Mouse (Mus musculus): ENCODE results near the gene Shank1.
A peak's percentile ranks its signal among the peaks of the same experiment; 100 is the strongest.
"Not testable (repeated sequence)": the region's sequence is repeated elsewhere in the genome, so short reads cannot be mapped to it uniquely, and the experiment has no call there.

Shank1 gene

DNA sequence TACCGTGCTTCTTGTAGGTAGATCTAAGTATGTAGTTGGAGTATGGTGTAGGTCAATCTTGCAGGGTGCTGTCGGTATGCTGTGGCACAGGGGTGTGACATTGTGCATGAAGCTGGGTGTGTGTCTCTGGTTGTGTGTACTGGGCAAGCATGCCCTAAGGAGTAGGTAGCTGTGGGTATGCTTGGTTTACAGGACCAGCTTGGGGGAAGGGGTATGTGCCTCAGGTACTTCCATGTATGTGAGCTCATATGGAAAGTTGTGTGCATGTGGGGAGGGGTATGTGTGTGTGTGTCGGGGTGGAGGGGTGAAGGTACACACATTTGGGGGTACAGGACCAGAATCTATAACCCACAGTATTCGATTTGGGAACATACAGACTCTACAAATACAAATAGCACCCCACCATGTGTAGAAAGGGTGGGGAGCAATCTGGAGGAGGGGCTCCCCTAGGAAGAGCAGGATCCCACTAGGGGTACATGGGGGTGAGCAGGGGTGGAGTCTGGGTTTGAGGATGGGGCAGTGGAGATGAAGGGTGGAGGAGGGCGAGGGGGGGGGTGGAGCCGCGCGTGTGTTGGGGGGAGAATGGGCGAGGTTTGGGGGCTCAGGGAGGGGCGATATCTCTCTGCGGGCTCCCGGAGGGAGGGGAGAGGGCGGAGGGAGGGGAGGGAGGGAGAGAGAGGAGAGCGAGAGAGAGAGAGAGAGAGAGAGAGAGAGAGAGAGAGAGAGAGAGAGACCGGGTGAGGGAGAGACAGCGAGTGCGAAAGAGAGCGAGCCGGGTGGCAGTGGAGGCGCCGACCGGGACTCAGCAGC lies at the start of gene Shank1:
Gene Shank1, plus strand, starts transcription at position 779 of the 810 bp plus-strand sequence.
- DNase-seq: no peak

DNA sequence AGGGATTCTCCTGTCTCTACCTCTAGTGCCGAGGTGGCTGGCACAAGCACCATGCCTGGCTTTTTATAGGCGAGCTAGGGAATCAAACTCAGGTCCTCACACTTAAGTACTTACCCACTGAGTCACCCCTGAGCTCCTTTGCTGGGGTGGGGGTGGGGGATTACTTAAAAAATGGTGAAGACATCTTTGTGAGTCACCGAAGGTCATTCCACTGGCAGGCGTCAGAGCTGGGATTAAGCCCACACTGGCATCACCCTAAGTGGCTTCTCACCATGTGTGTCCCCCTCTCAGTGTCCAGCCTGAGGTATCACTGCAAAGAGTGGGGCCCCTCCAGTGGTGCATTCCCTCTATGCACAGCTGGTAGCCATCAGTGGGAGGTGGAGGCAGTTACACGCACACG lies 49.6 kb upstream of the Shank1 start:
- no peak for DNase-seq

DNA sequence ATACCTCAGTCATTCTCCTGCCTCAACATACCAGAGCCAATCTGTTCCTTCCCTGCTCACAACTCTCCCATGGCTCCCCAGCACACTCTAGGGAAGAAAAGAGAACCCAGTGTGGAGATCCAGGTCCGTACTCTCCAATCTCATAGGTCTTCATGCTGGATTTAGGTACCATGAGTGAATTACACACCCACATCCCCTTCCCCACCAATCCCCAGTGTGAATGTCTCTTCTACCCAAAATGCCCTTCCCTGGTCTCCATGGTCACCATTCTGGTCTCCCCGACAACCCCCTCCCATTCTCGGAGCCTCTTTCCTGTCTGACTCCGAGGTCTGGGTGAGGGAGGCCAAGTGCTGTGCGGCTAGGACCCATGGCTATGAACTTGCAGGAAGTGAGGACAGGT lies 48.9 kb upstream of the Shank1 start, which contains the start of gene Gm15517:
Gene Gm15517, plus strand, starts transcription at position 301 of the 400 bp plus-strand sequence.
- no peak for DNase-seq

DNA sequence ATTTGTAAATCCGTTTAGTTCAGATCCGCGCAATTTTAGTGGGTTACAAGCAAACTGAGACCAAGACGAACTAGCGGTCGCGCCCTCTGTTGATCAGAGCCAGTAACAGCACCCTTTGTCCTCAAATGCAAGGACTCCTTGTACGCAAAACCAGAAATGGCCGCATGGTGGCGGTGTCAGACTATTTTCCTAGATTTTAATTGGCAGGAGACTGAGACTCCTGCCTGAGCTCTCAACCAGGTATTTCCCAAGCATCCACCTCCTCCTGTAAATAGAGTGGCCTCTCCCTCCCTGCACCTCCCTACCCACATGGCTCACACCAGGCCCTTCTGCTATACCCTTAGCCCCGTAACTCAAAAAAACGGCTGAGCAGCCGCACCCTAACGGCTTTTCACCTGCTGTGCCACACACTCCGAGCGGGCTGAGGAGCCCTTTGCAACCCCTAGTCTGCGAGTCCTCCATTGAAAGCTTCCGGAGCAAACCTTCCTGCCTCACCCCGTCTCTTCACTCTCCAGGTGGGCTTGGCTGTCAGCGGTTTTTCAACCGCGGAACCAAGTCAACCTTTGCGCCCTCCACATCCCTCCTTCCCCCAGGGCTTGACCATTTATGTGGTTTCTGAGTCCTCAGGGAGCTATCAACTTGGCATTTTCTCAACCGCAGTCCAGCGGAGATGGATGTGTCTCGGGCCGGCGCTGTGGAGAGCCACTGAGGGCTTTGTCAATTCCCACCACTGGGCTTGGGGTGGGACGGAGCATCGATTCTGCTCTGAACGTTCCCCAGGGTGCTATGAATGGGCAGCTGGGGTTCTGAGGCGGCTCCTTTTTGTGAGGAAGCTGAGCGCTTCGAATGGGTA lies 47.0 kb upstream of the Shank1 start:
- peak; percentile 89 to 98 for DNase-seq

DNA sequence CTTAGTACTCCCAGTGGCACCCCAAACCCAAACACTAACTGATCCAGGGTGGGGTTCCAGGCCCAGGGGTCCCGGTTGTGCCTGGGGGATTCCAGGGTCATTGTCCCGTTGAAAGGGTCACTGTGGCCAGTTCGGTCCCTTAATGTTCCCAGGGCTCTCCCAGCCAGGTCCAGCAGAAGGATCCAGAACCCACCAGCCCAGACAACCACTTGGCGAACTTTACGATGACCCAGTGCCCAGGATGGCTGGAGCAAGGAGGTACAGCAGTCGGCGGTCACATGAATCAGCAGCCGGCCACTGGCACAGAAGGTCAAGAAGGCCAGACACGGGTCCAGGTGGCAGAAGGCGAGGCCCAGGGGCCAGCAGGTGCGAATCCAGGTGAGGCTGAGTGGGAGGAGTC lies 41.9 kb upstream of the Shank1 start:
- DNase-seq: no peak

DNA sequence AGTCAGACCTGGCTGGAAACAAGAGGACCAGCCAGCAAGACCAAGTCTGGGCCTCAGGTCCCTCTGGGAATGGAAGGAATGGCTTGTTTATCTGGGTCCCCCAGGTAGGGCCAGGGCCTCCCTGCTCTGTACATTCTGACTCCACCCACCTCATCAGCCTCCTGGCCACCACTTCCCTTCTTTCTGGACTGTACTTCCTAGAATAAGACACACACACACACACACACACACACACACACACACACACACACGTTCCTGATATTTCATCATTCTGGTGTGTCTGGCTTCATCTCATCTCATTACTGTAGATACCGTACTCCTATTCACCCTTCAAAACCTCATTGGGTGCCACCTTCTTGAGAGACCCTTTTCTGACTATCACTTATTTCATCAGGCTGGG lies 40.7 kb upstream of the Shank1 start:
- DNase-seq: no peak

DNA sequence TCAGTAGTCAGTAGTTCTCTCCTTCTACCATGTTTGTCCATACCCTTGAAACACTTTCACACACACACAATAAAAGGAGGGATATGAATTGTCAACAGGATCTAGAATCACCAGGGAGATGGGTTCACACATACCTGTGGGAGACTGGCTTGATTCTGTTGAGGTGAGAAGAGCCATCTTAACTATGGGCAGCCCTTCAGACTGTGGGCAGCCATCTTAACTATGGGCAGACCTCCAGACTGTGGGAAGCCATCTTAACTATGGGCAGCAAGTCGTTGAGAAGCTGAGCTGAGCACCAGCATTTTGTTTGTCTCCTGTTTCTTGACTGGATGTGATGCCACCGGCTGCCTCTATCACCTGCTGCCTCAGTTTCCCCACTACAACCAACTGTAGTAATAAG lies 38.7 kb upstream of the Shank1 start:
- no peak for DNase-seq

DNA sequence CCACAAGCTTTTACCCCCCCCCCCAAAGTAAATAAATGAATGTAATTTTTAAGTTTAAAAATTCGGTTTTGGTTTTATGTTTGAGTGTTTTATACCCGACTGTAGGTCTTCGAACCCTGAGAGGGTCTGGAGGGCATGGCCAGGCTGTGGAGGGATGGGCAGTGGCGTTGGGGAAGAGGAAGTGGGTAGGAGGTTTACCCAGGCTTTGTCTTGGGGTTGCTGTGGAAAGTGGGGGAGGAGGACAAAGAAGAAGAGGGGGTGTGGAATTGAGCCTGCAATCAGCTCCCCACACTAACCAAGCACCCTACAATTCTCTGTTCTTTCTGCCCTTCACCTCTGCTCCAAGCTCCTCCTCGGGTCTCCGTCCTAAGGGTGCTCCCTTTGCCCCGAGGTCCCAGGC lies 37.5 kb upstream of the Shank1 start:
- no peak for DNase-seq

DNA sequence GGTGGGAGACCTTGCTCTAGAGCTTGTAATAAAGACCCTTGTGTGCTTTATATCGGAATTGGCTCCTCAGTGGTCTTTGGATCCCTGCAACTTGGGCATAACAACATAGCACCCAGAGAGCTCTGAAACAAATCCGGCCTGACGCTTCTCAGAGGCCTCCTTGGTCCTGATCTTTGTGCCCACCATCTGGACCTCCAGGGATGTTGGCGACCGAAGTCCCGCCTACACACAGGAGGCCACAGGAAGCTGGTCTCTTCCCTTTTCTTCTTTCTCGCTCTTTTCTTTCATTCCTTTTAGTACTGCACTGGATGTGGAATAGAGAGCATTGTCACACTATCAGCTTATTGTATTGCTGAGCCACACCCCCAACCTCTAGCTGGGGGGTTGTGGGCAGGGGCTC lies 36.6 kb upstream of the Shank1 start:
- no peak for DNase-seq

DNA sequence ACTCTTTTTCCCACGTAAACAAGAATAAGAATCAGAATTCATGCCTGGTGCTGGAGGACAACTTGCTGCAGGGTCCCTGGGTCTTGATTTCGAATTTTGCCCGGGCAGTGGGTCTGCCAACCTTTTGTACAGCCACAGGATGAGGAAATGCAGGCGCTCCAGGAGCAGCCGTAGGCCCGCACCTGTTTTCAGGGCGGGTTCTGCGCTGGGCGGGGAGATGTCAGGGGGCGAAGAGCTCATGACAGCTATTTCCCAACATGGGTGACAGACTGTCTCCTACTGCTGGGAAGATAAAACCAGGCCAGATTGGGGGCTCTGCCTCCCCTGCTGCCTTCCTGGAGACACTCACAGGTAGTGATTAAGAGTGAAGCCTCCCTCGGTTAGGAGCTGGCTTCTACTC lies 36.0 kb upstream of the Shank1 start:
- DNase-seq: peak in 1 of 2 experiments; percentile 7

DNA sequence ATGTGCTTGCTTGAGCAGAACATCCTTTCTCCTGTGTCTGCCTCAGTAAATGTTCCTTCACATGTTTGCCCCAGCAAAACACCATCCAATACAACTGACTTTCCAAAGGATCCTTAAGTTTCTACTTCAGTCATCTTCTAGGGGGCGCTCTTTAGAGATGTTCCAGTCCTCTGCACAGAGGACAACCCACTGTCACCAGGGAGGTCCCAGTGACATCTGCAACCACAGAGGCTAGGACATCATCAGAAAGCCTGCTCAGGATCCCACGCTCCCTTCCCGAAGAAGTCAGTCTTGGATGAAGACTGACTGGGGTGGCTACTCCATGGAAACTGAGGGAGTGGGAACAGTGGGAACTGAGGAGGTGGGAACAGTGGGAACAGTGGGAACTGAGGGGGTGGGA lies 34.5 kb upstream of the Shank1 start:
- DNase-seq: no peak

DNA sequence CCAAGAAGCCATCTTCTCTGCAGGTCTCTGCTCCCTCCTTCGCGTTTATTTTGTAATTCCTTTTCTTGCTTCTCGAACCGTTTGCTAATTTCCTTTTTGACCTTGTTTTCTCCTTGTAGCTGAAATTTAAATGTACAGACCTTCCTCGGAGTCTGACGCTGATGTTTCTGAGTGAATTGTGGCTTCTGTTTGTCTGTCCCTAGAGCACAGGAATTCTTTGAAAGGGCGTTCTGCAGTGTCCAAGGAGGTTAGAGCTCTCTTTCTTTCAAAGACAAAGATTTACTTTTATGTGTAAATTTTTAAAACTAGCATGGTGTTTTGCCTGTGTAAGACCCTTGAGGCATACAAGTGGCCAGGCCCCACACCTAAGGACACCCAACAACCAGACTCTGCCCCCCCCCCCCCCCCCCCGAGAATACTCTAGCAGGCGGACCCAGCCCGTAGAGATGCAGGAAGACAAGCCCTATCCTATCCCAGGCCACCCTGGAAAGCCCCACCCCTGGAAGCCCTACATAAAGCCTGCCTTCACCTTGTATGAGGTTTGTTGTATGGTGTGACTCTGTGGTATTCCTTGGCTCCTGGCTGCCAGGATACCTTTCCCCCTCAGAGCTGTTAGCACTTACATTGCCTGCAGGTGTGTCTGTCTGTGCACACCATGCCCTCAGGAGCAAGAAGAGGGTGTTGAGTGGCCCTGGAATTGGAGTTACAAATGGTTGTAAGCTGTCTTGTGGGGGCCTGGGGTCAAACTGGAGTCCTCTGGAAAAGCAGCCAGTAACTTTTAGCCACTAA lies 33.4 kb upstream of the Shank1 start:
- DNase-seq: no peak

DNA sequence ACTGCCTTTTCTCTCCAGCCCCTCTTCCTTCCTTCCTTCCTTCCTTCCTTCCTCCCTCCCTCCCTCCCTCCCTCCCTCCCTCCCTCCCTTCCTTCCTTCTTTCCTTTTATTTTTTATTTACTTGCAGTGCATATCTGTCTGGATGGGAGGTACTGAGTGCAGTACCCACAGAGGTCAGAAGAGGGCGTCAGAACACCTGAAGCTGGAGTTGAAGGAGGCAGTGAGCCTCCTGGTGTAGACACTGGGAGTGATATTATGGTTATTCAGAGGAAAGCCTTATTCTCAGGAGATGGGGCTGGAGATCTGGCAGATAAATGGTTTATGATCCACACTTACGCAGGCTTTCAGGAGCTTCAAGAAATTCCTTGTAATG lies 32.8 kb upstream of the Shank1 start:
- DNase-seq: peak in 1 of 2 experiments; percentile 32

DNA sequence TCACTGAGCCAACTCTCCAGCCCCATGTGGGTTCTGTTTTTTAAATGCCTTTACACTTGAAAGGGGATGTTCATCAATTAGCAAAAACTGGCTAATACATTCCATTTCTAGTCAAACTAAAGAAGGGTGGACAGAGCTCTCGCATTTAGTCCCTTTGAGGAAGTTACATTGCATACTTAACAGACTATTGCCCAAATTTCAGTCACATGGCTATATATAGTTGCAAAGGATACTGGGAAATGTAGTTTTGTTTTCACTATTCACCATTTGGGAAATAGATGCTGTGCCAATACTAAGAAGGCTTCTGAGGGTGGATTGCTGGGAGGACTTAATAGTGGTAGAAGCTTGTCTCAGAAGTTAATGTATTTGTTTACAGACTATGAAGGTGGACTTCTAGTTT lies 29.1 kb upstream of the Shank1 start:
- DNase-seq: no peak

DNA sequence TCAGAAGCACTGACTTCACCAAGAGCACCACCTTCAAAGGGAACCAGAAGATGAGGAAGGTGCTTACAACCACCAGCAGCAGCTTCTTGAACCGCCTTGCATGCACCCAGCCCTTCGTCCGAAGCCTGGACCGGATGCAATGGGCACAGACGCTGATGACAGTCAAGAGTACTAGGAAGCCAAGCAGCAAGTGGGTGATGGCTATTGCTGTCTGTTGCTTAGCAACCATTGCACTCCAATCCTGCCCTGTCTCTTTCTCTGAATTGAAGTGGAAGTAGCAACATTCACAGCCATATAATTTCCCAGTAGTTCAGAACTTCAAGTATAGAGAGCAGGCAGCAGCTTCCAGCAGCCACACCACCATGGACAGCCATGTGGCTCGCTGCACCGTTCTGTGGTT lies 28.5 kb upstream of the Shank1 start:
- DNase-seq: no peak

DNA sequence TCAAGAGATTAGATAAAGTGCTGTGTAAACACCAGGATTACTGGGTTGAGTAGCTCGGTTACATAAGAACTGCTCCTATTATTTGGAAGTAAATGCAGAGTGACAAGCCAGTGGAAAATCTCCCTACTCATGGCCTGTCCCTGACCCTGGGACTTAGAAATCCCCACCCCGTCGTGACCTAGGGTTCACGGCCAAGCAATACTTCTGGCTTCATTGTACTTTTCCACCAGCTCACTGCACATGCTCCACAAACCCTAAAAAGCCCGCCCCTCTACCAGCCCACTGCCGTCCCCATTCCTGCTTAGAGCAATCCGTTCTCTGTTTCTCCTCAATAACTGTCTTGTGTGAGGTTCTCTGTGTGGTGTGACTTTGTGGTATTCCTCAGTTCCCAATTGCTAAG lies 22.3 kb upstream of the Shank1 start:
- DNase-seq: peak in 1 of 2 experiments; percentile 48

DNA sequence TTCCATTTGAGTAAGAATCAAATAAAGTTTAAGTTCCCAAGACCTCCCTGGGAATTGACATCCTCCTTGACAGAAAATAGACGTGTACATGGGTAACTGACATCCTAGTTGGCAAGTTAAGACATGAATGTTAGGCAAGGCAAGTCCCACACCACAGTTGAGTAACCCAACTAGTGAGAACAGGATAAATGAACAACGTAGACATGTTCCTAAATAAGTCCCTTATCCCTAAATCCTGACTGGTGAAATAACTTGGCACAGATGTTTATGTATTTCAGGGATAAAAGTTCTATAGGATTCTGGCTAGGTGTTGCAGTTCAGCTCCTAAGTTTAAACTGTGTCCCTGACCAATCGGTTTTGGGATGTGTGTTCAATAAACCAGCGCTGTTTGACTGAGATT lies 19.1 kb upstream of the Shank1 start:
- DNase-seq: no peak

DNA sequence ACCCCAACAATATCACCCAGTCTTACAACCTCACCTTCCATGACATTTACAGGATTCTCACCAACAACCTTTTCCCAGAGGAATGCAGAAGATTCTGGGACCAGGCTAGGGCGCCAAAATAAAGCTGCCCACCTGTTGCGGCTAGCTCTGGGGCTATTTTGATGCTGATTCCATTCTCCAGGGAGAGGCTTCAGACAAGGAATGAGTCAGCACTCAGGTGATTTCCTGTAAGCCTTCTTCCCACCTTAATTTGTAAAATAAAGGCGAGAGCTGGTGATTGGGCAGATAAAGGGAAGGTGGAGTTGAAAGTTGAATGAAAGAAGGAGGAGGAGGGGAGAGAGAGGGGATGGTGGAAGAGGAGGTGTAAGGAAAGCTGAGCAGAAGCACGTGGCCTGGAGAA lies 18.6 kb upstream of the Shank1 start:
- DNase-seq: no peak

DNA sequence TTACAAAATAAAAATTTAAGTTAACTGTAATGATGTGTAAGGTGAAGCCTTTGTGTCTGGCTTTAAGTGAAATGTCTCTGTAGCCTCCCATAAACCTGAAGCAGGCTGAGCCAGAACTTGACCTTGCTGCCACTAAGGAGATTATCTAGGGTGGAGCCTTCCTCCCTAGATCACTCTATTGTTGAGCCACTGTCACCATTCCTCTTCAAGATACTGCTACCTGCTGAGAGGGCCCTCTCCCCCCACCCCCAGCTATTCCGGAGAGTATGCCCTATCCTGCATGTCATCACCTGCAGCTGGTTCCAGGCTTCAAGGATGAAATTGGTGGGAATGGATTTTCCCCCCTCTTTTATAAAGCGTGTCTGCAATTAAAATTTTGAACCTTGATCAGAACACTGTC lies 12.6 kb upstream of the Shank1 start:
- not testable (repeated sequence) for DNase-seq

DNA sequence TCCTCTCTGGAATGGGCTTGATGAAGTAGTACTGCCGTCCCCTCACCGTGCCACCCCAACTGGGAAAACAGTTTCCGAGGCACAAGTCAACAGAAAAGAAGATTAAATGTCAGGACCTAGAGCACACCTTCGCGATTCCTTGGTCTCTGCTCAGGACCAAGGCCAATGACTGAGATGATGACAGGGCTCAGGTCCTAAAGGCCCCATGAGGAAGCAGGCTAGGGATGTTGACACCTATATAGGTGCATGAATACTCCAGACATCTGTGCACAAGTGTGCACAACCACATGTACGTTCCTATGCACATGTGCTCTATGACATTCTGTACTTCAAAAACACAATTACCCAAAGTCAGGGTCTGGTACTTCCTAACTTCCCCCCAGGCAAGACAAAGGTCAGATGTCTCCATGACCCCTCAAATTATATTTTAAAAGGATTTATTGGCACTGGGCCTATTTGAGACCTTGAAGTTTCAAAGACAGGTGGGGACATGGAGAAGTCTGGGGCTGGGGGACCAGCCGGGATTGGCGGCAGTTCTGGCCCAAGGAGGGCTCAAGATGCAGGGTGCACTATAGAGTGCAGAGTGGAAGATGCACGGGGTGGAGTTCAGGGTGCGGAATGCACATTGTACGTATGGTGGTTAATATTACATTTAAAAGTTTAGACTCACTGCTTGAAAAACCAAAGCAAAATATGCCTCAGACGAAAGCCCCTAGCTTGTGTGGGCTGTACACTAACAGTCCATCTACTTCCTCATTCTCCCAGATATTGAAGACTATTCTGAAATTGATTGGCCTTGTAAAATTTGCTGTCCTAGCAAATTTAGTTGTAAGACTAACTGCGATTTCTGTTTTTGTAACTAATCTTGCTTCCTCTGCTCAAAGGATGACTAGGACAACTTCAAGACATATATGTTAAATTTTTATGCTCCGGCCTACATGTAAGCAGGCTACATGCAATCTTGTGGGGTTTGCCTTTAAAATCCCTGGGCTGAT lies 6.4 kb upstream of the Shank1 start:
- DNase-seq: no peak

DNA sequence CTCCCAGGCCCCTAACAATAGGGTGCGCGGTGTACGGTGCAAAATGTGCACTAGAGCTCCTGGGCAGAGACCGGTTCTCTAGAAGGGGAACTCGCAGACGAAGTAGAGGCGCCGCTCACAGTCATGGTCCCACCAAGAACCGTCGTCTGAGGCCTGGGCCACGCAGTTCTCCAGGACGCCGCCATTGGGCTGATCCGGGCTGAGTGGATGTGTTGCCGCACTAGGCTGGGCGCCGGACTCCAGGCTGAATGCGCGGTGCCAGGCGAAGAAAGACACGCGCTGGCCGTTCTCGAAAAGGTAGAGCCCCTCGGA lies 5.6 kb upstream of the Shank1 start:
- DNase-seq: no peak

Measured in kidney, postnatal 25 days (tissue).